ENCODE assay signal across 12 mouse cellular contexts in the genomic region with DNA sequence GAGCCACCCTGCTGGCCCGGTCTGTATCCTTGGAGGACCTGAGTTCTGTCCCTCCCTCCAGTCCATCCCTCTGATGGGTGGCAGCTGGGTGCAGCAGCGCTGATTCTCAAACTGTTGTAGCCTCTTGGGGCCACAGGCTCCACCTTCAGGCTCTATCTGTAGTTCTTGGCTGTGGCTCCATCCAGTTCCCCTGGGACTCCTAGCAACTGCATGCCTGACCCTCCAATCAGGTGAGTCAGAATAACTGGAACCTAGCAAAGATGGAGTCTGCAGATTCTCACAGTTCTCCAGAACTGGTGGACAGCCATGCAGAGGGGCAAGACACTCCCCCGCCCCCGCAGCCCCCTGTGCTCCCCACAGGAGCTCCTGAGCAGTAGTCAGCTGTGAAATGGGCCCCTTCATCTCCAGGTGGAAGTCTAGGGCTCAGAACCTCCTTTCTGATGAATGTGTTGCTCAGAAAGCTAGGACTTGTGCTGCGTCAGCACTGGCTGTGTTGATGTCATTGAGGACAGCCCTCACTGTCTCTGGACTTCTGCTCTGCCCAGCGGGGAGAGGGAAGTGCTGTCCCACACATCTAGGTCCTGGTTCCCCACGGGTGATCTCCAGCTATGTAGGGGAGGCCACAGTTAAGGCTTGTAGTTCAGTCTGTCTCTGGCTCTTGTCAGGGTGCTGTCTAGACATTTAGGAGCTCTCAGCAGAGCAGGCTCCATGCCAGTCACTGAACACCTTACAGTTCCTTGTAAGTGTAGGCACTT. TPM values are rescaled to one million over a fixed set of nuclear protein-coding genes. Genes with fewer than 3 reads are reported as not detected.
DNase-seq lines count a peak whose midpoint lies in the region; ATAC-seq and TF ChIP-seq lines count a peak whose summit lies in the region.
"Had no signal": no experiment of that assay in that cellular context is flagged by ENCODE, and none has a peak within 500 bp of the region (broad histone marks: within the 10 kb centered on the region; RNA-seq: fewer than 3 reads in every experiment).

No protein-coding gene starts in this region.

- H3K27ac ChIP-seq in liver, embryonic 13.5 days = no peak overlapping the region
- no peak overlapping the region for H3K27ac ChIP-seq in liver, embryonic 11.5 days (ENCODE audit: low read depth, low read length)
- H3K27ac ChIP-seq in heart, adult 2 months = no peak overlapping the region
- H3K27ac ChIP-seq in intestine, embryonic 15.5 days = no peak overlapping the region
- no peak overlapping the region for H3K27ac ChIP-seq in stomach, embryonic 14.5 days (ENCODE audit: low read length)
- no peak overlapping the region for H3K27ac ChIP-seq in forebrain, embryonic 11.5 days (ENCODE audit: low read depth, low read length)
- H3K27ac ChIP-seq: hindbrain, postnatal 0 days; limb, embryonic 10.5 days; neural tube, embryonic 13.5 days had no signal

- no peaks in the 10 kb centered on the region for H3K9me3 ChIP-seq in liver, embryonic 13.5 days (replicated peaks)
- H3K9me3 ChIP-seq in liver, embryonic 11.5 days (ENCODE audit: control insufficient read depth, low read length) = no peaks in the 10 kb centered on the region
- no peaks in the 10 kb centered on the region for H3K9me3 ChIP-seq in intestine, embryonic 15.5 days
- H3K9me3 ChIP-seq in stomach, embryonic 14.5 days (ENCODE audit: control insufficient read depth, low read depth, low read length) = no peaks in the 10 kb centered on the region
- no peaks in the 10 kb centered on the region for H3K9me3 ChIP-seq in forebrain, embryonic 11.5 days (ENCODE audit: control insufficient read depth, low read length)
- H3K9me3 ChIP-seq: limb, embryonic 10.5 days; neural tube, embryonic 13.5 days had no signal

- no peak overlapping the region for H3K4me3 ChIP-seq in liver, embryonic 13.5 days (replicated peaks)
- H3K4me3 ChIP-seq in liver, embryonic 11.5 days (ENCODE audit: low read depth, low read length) = no peak overlapping the region
- H3K4me3 ChIP-seq in heart, adult 2 months = no peak overlapping the region
- H3K4me3 ChIP-seq in intestine, embryonic 15.5 days (replicated peaks) = no peak overlapping the region
- no peak overlapping the region for H3K4me3 ChIP-seq in stomach, embryonic 14.5 days (ENCODE audit: low read depth, low read length)
- H3K4me3 ChIP-seq in forebrain, embryonic 11.5 days (ENCODE audit: low read depth, low read length) = no peak overlapping the region
- H3K4me3 ChIP-seq: limb, embryonic 10.5 days; neural tube, embryonic 13.5 days had no signal

- no peak for TF ChIP-seq EP300 in heart, adult 2 months (IDR thresholded peaks at IDR 0.05; ENCODE audit: insufficient read depth, low read depth, low read length)

- no peaks in the 10 kb centered on the region for H3K79me2 ChIP-seq in heart, adult 2 months (replicated peaks; ENCODE audit: control insufficient read depth, insufficient read depth, low read length)

- ATAC-seq in liver, embryonic 13.5 days (ENCODE audit: low read depth) = 0 out of 2 replicates have a peak, but pooled peaks have one; percentile 39
- no peak for ATAC-seq in liver, embryonic 11.5 days (replicated peaks; ENCODE audit: low FRiP score)
- ATAC-seq in intestine, embryonic 15.5 days = peak; percentile 18; the same call in 1 of the 2 replicates
- ATAC-seq in stomach, embryonic 14.5 days (ENCODE audit: insufficient number of reproducible peaks, insufficient read depth, low FRiP score, low read depth) = 0 out of 2 replicates have a peak, but pooled peaks have one; percentile 18
- ATAC-seq in forebrain, embryonic 11.5 days (replicated peaks; ENCODE audit: low FRiP score) = no peak
- ATAC-seq: forebrain, postnatal 0 days; hindbrain, postnatal 0 days had no signal

- intact Hi-C loops in heart, adult 2 months (cut with DNase I) = no loop called here

- H3K4me2 ChIP-seq in liver, embryonic 13.5 days = no peak overlapping the region
- no peak overlapping the region for H3K4me2 ChIP-seq in liver, embryonic 11.5 days
- no peak overlapping the region for H3K4me2 ChIP-seq in intestine, embryonic 15.5 days (replicated peaks)
- H3K4me2 ChIP-seq in stomach, embryonic 14.5 days (replicated peaks; ENCODE audit: low read depth, low read length) = no peak overlapping the region
- H3K4me2 ChIP-seq in forebrain, embryonic 11.5 days (ENCODE audit: low read depth, low read length, severe bottlenecking) = no peak overlapping the region
- H3K4me2 ChIP-seq: neural tube, embryonic 13.5 days had no signal

- peaks cover 32% of the 10 kb centered on the region for H3K36me3 ChIP-seq in liver, embryonic 13.5 days
- no peaks in the 10 kb centered on the region for H3K36me3 ChIP-seq in liver, embryonic 11.5 days (ENCODE audit: control insufficient read depth, insufficient read depth, low read length)
- H3K36me3 ChIP-seq in heart, adult 2 months (ENCODE audit: control insufficient read depth, insufficient read depth, low read length) = no peaks in the 10 kb centered on the region
- H3K36me3 ChIP-seq in intestine, embryonic 15.5 days = no peaks in the 10 kb centered on the region
- no peaks in the 10 kb centered on the region for H3K36me3 ChIP-seq in stomach, embryonic 14.5 days (ENCODE audit: control insufficient read depth, insufficient read depth, low read length)
- H3K36me3 ChIP-seq in forebrain, embryonic 11.5 days (ENCODE audit: control insufficient read depth, insufficient read depth, low read length) = no peaks in the 10 kb centered on the region

- no peaks in the 10 kb centered on the region for H3K27me3 ChIP-seq in liver, embryonic 13.5 days
- H3K27me3 ChIP-seq in liver, embryonic 11.5 days (replicated peaks; ENCODE audit: control insufficient read depth, insufficient read depth, low read length) = no peaks in the 10 kb centered on the region
- H3K27me3 ChIP-seq in heart, adult 2 months (ENCODE audit: control insufficient read depth, insufficient read depth, low read length) = no peaks in the 10 kb centered on the region
- no peaks in the 10 kb centered on the region for H3K27me3 ChIP-seq in intestine, embryonic 15.5 days (replicated peaks)
- H3K27me3 ChIP-seq in stomach, embryonic 14.5 days (ENCODE audit: control insufficient read depth, insufficient read depth, low read length) = no peaks in the 10 kb centered on the region
- no peaks in the 10 kb centered on the region for H3K27me3 ChIP-seq in forebrain, embryonic 11.5 days (ENCODE audit: control insufficient read depth, insufficient read depth, low read length)
- H3K27me3 ChIP-seq: neural tube, embryonic 13.5 days had no signal

- no peak for TF ChIP-seq POLR2A in heart, adult 2 months (IDR thresholded peaks at IDR 0.05; ENCODE audit: insufficient read depth, low read depth, low read length)

- no peak for DNase-seq in liver, embryonic 13.5 days
- DNase-seq in liver, embryonic 11.5 days (ENCODE audit: low spot score) = no peak
- peak; percentile 33 to 57 for DNase-seq in heart, adult 2 months
- no peak for DNase-seq in forebrain, embryonic 11.5 days (ENCODE audit: low spot score)
- no peak for DNase-seq in spleen, adult 18-20 months
- DNase-seq: adrenal gland, postnatal 36 days; forebrain, postnatal 0 days had no signal

- 69% methylated on average over 7 of the region's 7 CpGs for WGBS in liver, embryonic 13.5 days (ENCODE audit: insufficient replicate concordance)
- whole genome bisulfite sequencing in liver, embryonic 11.5 days = 72% methylated on average over 7 of the region's 7 CpGs
- WGBS in heart, adult 2 months = 65% methylated on average over 7 of the region's 7 CpGs
- 68% methylated on average over 7 of the region's 7 CpGs for WGBS in intestine, embryonic 15.5 days
- WGBS in stomach, embryonic 14.5 days = 68% methylated on average over 7 of the region's 7 CpGs
- WGBS in forebrain, embryonic 11.5 days = 83% methylated on average over 7 of the region's 7 CpGs

- no peak overlapping the region for H3K9ac ChIP-seq in liver, embryonic 13.5 days
- no peak overlapping the region for H3K9ac ChIP-seq in liver, embryonic 11.5 days (ENCODE audit: low read depth, low read length)
- no peak overlapping the region for H3K9ac ChIP-seq in heart, adult 2 months (ENCODE audit: low read depth, low read length)
- no peak overlapping the region for H3K9ac ChIP-seq in intestine, embryonic 15.5 days
- no peak overlapping the region for H3K9ac ChIP-seq in stomach, embryonic 14.5 days (replicated peaks; ENCODE audit: low read depth, low read length)
- no peak overlapping the region for H3K9ac ChIP-seq in forebrain, embryonic 11.5 days (ENCODE audit: low read length)
- H3K9ac ChIP-seq: forebrain, postnatal 0 days; neural tube, embryonic 13.5 days had no signal

- 0 out of 2 replicates have a peak, but pooled peaks cover 5% of the 10 kb centered on the region for H3K4me1 ChIP-seq in liver, embryonic 13.5 days (replicated peaks)
- H3K4me1 ChIP-seq in liver, embryonic 11.5 days (replicated peaks; ENCODE audit: control insufficient read depth, insufficient read depth, low read length) = peaks cover 2% of the 10 kb centered on the region; the same call in 1 of the 2 replicates
- peaks cover 8% of the 10 kb centered on the region for H3K4me1 ChIP-seq in heart, adult 2 months (ENCODE audit: control insufficient read depth, insufficient read depth, low read length)
- 0 out of 2 replicates have a peak, but pooled peaks cover 5% of the 10 kb centered on the region for H3K4me1 ChIP-seq in intestine, embryonic 15.5 days (replicated peaks)
- 0 out of 2 replicates have a peak, but pooled peaks cover 9% of the 10 kb centered on the region for H3K4me1 ChIP-seq in stomach, embryonic 14.5 days (ENCODE audit: control insufficient read depth, insufficient read depth, low read length)
- H3K4me1 ChIP-seq in forebrain, embryonic 11.5 days (replicated peaks; ENCODE audit: control insufficient read depth, insufficient read depth, low read length) = 0 out of 2 replicates have a peak, but pooled peaks cover 2% of the 10 kb centered on the region
- H3K4me1 ChIP-seq: neural tube, embryonic 13.5 days had no signal

- TF ChIP-seq CTCF in heart, adult 2 months (IDR thresholded peaks at IDR 0.05) = no peak

RNA-seq across cellular contexts. Expression of a gene that starts 27.9 kb away (rescaled TPM):
- polyA plus RNA-seq in liver, embryonic 13.5 days (2015; fragmentation: Nextera tagmentation; extraction: Ambion mirVana) = 0.39 and 0.58 TPM in 2 replicates
- polyA plus RNA-seq in liver, embryonic 11.5 days (2014; fragmentation: Nextera tagmentation; extraction: Ambion mirVana) = 0.64 and 0.99 TPM in 2 replicates
- 1 to 10 TPM in 1 of 2 experiments, under 1 TPM in 1; 0.63 to 2.0 TPM for total RNA-seq in heart, adult 2 months (2021)
- polyA plus RNA-seq in heart, adult 2 months (2012; rRNA removed) = 1.7 and 1.8 TPM in 2 replicates
- 6.9 and 7.0 TPM in 2 replicates for polyA plus RNA-seq in intestine, embryonic 15.5 days (2015; fragmentation: Nextera tagmentation; extraction: Ambion mirVana)
- 3.6 and 4.5 TPM in 2 replicates for polyA plus RNA-seq in stomach, embryonic 14.5 days (2014; fragmentation: Nextera tagmentation; extraction: Ambion mirVana)
- 2.7 and 2.8 TPM in 2 replicates for polyA plus RNA-seq in forebrain, embryonic 11.5 days (2014; fragmentation: Nextera tagmentation; extraction: Ambion mirVana)

Comparison
In these comparisons a context has a peak if more than half of its experiments do, and no peak if none do; other contexts are left out.
1. ATAC-seq: peak in liver, embryonic 13.5 days (single experiment), intestine, embryonic 15.5 days (single experiment) and stomach, embryonic 14.5 days (single experiment); none in liver, embryonic 11.5 days (single experiment) and forebrain, embryonic 11.5 days (single experiment).
2. DNase-seq: peak in heart, adult 2 months (2 of 2); none in liver, embryonic 13.5 days (single experiment), liver, embryonic 11.5 days (single experiment), forebrain, embryonic 11.5 days (single experiment) and spleen, adult 18-20 months (0 of 2).